Mouse (Mus musculus) ES-E14 (cell line): ENCODE data around the gene Fhl2. TPM values are rescaled to one million over a fixed set of nuclear protein-coding genes. Genes with fewer than 3 reads are reported as not detected.

ENCODE experiments used
- DNase-seq: peaks from one replicate; pipeline ENCODE4 v3.0.0-alpha.2; 2013; ENCODE audit warnings: low read depth, low spot score
- H3K27ac ChIP-seq: 2 replicates; pipeline ENCODE4 v1.5.1; 2012; ENCODE audit warnings: low read depth, mild to moderate bottlenecking, low read length, moderate library complexity, mixed read lengths; ENCODE audit not compliant: poor library complexity, insufficient read depth, severe bottlenecking
- H3K36me3 ChIP-seq: 2 replicates; pipeline ENCODE4 v1.6.1; 2012; ENCODE audit warnings: mild to moderate bottlenecking, low read length, moderate library complexity, mixed read lengths; ENCODE audit not compliant: control insufficient read depth, poor library complexity, insufficient read depth, severe bottlenecking
- H3K4me1 ChIP-seq, 2 experiments: fragments of 150-350 bp in 1 of 2; sonication (generic) in 1 of 2; 2 replicates each; pipeline ENCODE4 v1.6.1; 2012; ENCODE audit warnings: low read length in 2 of 2, mild to moderate bottlenecking in 1 of 2, mixed read lengths in 1 of 2; ENCODE audit not compliant: control insufficient read depth in 2 of 2, insufficient read depth in 2 of 2, poor library complexity in 1 of 2
- H3K4me3 ChIP-seq, 2 experiments: fragments of 150-350 bp in 1 of 2; sonication (generic) in 1 of 2; 2 replicates each; pipeline ENCODE4 v1.5.1; 2012; ENCODE audit warnings: low read length in 2 of 2, low read depth in 1 of 2, mild to moderate bottlenecking in 1 of 2, mixed read lengths in 1 of 2; ENCODE audit not compliant: insufficient read depth in 1 of 2, poor library complexity in 1 of 2, severe bottlenecking in 1 of 2
- H3K9ac ChIP-seq: 2 replicates; pipeline ENCODE4 v1.6.1; 2012; ENCODE audit warnings: low read depth, mild to moderate bottlenecking, low read length, mixed read lengths; ENCODE audit not compliant: poor library complexity, insufficient read depth, severe bottlenecking
- H3K9me3 ChIP-seq: fragments of 150-350 bp; sonication (generic); 2 replicates; pipeline ENCODE4 v1.6.1; 2012; ENCODE audit warnings: low read depth, mild to moderate bottlenecking, low read length; ENCODE audit not compliant: control insufficient read depth, insufficient read depth
- CHD2 ChIP-seq: IDR thresholded peaks from 2 replicates; pipeline ENCODE4 v1.6.1; 2014; ENCODE audit warnings: mild to moderate bottlenecking, low read depth, low read length, inconsistent platforms
- HCFC1 ChIP-seq: IDR thresholded peaks from 2 replicates; pipeline ENCODE4 v1.6.1; 2012; ENCODE audit warnings: low read length, inconsistent platforms, borderline replicate concordance; ENCODE audit not compliant: insufficient read depth
- MAFK ChIP-seq: IDR thresholded peaks from 2 replicates; pipeline ENCODE4 v1.6.1; 2014; ENCODE audit warnings: mild to moderate bottlenecking, low read depth, low read length, inconsistent platforms; ENCODE audit not compliant: insufficient read depth
- ZC3H11A ChIP-seq: IDR thresholded peaks from 2 replicates; pipeline ENCODE4 v1.6.1; 2012; ENCODE audit warnings: low read depth, mild to moderate bottlenecking, inconsistent platforms, low read length, borderline replicate concordance
- ZNF384 ChIP-seq: IDR thresholded peaks from 2 replicates; pipeline ENCODE4 v1.6.1; 2012; ENCODE audit warnings: low read depth, low read length, inconsistent platforms
- in situ Hi-C, 2 experiments: fragments of 600-800 bp; cut with MboI; formaldehyde crosslinking; loops; one replicate each; pipeline ENCODE4 v1.15.1; 2025; ENCODE audit warnings: low sequenced_read_pairs in 2 of 2, inconsistent platforms in 1 of 2; ENCODE audit not compliant: unreplicated experiment in 2 of 2
- total RNA-seq: library from RNA; depleted of rRNA; stranded (reverse); fragments of 300-350 nt; gene quantifications from 2 replicates; pipeline ENCODE4 v1.2.3, GENCODE M21; 2012; rRNA removed

The Fhl2 gene
- total RNA-seq, 1 experiment, result 27.4 TPM

DNA sequence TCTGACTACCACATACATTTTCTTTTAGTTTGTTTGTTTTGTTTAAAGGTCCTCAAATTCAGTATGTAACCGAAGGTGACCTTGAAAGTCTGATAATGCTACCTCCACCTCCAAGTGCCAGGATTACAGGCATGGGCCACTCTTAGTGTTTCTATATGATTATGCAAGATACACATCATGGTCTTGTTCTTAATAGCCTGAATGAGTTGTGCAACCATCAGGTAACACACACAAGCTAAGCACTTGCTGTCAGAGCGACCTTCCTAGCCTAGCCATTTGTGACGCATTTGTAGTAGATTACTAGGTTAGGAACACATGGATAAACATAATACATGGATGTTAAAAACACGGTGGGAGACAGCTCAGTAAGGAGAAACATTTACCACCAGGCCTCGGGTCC lies 113.8 kb downstream of the Fhl2 start:
- in situ Hi-C loops, result no loop called here
- Histone ChIP-seq H3K9ac (no peak overlapping the region), H3K4me1 (no peaks in the 10 kb centered on the region), H3K9me3 (no peaks in the 10 kb centered on the region), H3K27ac (no peak overlapping the region), H3K4me3 (no peak overlapping the region), H3K36me3 (no peaks in the 10 kb centered on the region)
- DNase-seq, result no peak
- no peak for TF ChIP-seq CHD2
- TF ChIP-seq ZC3H11A, result no peak
- TF ChIP-seq ZNF384, result no peak
- TF ChIP-seq MAFK, result no peak
- TF ChIP-seq HCFC1, result no peak

DNA sequence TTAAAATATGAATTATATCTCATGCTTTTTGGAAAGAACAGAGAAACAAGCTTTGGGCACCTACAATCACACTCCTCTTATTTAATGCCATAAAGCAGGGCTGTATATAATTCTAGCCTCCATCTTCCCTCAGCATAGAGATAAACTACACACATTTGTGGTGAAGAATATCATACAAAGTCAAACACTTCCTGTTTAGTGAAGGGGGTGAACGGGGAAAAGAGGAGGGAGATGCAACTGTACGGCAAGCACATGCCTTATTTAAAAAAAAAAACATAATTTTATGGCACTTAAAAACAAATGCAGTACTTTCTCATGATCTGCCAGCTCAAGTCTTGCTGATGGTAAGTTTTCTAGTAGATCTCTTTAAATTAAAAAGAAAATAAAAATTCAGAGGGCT lies 118.7 kb downstream of the Fhl2 start:
- H3K9me3 ChIP-seq, result no peaks in the 10 kb centered on the region
- no peak overlapping the region for H3K27ac ChIP-seq
- H3K4me3 ChIP-seq, result no peak overlapping the region
- H3K36me3 ChIP-seq, result peaks cover 3% of the 10 kb centered on the region; the same call in 1 of the 2 replicates
- in situ Hi-C loops, result no loop called here
- H3K4me1 ChIP-seq, result no peaks in the 10 kb centered on the region
- DNase-seq, result no peak
- TF ChIP-seq CHD2 (no peak), HCFC1 (no peak), ZC3H11A (no peak), ZNF384 (no peak), MAFK (no peak)
- no peak overlapping the region for H3K9ac ChIP-seq

DNA sequence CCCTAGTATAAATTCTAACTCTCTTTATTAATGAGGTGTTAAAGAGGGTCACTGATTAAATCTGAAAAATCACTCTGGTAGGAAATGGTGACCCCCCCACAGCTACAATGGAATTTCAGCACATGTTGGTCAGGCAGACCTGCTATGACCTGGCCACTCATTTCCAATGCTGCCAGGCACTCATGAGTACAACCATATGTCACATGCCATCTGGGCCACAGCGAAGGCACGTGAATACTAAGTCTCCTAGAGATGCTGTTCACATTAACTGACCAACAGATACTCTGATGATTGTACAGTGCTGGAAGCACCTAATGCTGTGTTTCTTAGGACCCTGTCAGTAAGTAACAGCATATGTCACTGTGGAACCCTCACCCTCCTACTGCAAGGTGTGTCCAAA lies 122.0 kb downstream of the Fhl2 start:
- in situ Hi-C loops, result loop anchor here in 1 of 2 experiments (25.0 kb wide), 1 partner anchor 162 kb away; no protein-coding TSS in a partner anchor
- Histone ChIP-seq H3K27ac (no peak overlapping the region), H3K9me3 (no peaks in the 10 kb centered on the region), H3K9ac (no peak overlapping the region), H3K36me3 (peaks cover 3% of the 10 kb centered on the region; the same call in 1 of the 2 replicates), H3K4me3 (no peak overlapping the region), H3K4me1 (no peaks in the 10 kb centered on the region)
- no peak for TF ChIP-seq CHD2
- no peak for TF ChIP-seq ZNF384
- DNase-seq, result no peak

Other genes starting within 250 kb of the Fhl2 start
- 0.58 and 0.89 TPM in 2 replicates for gene Gpr45, start 244.1 kb downstream of the Fhl2 start, total RNA-seq
- gene Tgfbrap1, start 98.3 kb downstream of the Fhl2 start, total RNA-seq, result 5.5 and 6.2 TPM in 2 replicates
- 10.6 and 14.1 TPM in 2 replicates for gene AI597479, start 98.3 kb downstream of the Fhl2 start, total RNA-seq
- 20.3 and 23.2 TPM in 2 replicates for gene Nck2, start 247.6 kb upstream of the Fhl2 start, total RNA-seq